Mouse (Mus musculus): ENCODE measurements at regions not wholly inside any gene's neighbourhood (a gene's known extent, or its start where the extent isn't known, plus 50 kb on each side); places are given as distances from the start of the nearest gene placed in this dataset.
A peak's percentile ranks its signal among the peaks of the same experiment; 100 is the strongest.

DNA sequence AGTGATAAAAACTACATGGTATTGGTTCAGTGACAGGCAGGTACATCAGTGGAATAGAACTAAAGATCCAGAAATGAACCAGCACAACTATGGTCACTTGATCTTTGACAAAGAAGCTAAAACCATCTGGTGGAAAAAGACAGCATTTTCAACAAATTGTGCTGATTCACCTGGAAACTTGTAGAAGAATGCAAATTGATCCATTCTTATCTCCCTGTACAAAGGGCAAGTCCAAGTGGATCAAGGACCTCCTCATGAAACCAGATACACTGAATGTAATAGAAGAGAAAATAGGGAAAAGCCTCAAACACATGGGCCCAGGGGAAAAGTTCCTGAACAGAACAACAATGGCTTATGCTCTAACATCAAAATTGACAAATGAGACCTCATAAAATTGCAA, 194.8 kb upstream of the Mgat4c start:
- Histone ChIP-seq H3K27me3 (ENCODE audit: control insufficient read depth, insufficient read depth, low read length) (no peaks in the 10 kb centered on the region), H3K79me2 (ENCODE audit: control insufficient read depth, insufficient read depth, low read length) (no peaks in the 10 kb centered on the region), H3K4me1 (ENCODE audit: control insufficient read depth, insufficient read depth, low read length) (peaks cover 14% of the 10 kb centered on the region; the same call in 1 of the 2 replicates), H3K9ac (ENCODE audit: low read depth, low read length) (no peak overlapping the region), H3K27ac (replicated peaks; ENCODE audit: insufficient read depth, low read depth, low read length) (no peak overlapping the region), H3K36me3 (ENCODE audit: control insufficient read depth, insufficient read depth, low read length) (no peaks in the 10 kb centered on the region), H3K4me3 (ENCODE audit: insufficient read depth, low read depth, low read length) (no peak overlapping the region)
- peak; percentile 92 for DNase-seq (ENCODE audit: extremely low read depth, low read depth, low spot score)
- TF ChIP-seq POLR2A (IDR thresholded peaks at IDR 0.05; ENCODE audit: extremely low read depth, insufficient read depth, low read length) (no peak), CTCF (IDR thresholded peaks at IDR 0.05; ENCODE audit: low read depth, low read length) (no peak)

DNA sequence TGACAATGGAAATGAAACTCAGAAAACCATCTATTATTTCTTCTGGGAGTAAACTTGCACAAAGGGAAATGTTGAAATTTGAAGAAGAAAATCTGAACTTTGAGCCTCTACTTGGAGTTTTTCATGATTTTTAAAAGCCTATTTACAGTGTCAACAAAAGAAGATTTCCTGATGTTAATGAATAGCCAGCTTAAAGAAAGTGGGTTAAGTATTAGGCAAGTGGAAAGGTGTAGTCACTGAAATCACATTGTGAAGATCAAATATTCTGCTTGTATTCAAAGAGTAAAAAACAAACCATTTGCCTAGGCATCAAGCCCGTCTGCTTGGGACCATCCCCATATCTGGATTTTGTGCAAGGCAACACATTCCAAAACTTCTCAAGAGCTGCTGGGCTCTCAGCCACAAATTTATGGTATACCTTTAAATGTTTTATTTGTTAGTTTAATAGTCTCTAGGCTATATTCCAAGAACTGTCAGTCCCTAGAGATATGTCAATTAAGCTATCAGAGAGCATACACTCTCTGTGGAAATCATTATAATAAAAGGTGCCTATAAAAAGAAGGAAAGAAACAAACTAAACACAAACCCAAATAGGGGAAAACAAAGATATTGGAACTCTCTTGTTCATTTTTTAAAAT, 190.8 kb upstream of the Mgat4c start:
- Histone ChIP-seq H3K27ac (replicated peaks; ENCODE audit: insufficient read depth, low read depth, low read length) (peak overlapping the region; percentile 90), H3K27me3 (ENCODE audit: control insufficient read depth, insufficient read depth, low read length) (no peaks in the 10 kb centered on the region), H3K36me3 (ENCODE audit: control insufficient read depth, insufficient read depth, low read length) (no peaks in the 10 kb centered on the region), H3K4me1 (ENCODE audit: control insufficient read depth, insufficient read depth, low read length) (peaks cover 14% of the 10 kb centered on the region; the same call in 1 of the 2 replicates), H3K4me3 (ENCODE audit: insufficient read depth, low read depth, low read length) (peak overlapping the region; percentile 46), H3K79me2 (ENCODE audit: control insufficient read depth, insufficient read depth, low read length) (no peaks in the 10 kb centered on the region), H3K9ac (ENCODE audit: low read depth, low read length) (no peak overlapping the region)
- DNase-seq (ENCODE audit: extremely low read depth, low read depth, low spot score), result peak; percentile 99
- 17% methylated on average over 1 of the region's 1 CpGs for WGBS
- TF ChIP-seq POLR2A (IDR thresholded peaks at IDR 0.05; ENCODE audit: extremely low read depth, insufficient read depth, low read length) (no peak), CTCF (IDR thresholded peaks at IDR 0.05; ENCODE audit: low read depth, low read length) (no peak)

DNA sequence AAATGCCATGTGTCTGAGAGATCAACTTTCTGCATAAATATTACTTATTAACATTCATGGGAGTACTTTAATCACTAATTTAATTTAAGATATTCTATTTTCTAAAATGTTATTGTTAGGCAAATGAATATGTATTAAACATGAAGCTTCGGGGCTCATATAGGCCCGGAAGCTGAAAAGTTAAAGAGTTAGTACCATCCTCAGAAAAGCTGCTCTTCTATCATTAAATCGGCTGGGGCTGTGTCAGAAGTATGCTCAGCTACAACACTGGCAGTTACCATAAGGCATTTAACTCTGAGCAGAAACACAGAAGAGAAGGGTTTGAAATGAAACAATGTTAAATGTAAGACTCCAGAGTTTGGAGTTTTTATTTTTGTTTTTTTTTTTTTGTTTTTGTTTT, 166.2 kb upstream of the Mgat4c start:
- no peaks in the 10 kb centered on the region for H3K4me1 ChIP-seq (ENCODE audit: control insufficient read depth, insufficient read depth, low read length)
- H3K27ac ChIP-seq (replicated peaks; ENCODE audit: insufficient read depth, low read depth, low read length), result no peak overlapping the region
- H3K36me3 ChIP-seq (ENCODE audit: control insufficient read depth, insufficient read depth, low read length), result no peaks in the 10 kb centered on the region
- no peaks in the 10 kb centered on the region for H3K27me3 ChIP-seq (ENCODE audit: control insufficient read depth, insufficient read depth, low read length)
- H3K9ac ChIP-seq (ENCODE audit: low read depth, low read length), result no peak overlapping the region
- no peak overlapping the region for H3K4me3 ChIP-seq (ENCODE audit: insufficient read depth, low read depth, low read length)
- H3K79me2 ChIP-seq (ENCODE audit: control insufficient read depth, insufficient read depth, low read length), result no peaks in the 10 kb centered on the region
- TF ChIP-seq CTCF (IDR thresholded peaks at IDR 0.05; ENCODE audit: low read depth, low read length) (no peak), POLR2A (IDR thresholded peaks at IDR 0.05; ENCODE audit: extremely low read depth, insufficient read depth, low read length) (no peak)
- 95% methylated on average over 3 of the region's 3 CpGs for WGBS
- no peak for DNase-seq (ENCODE audit: extremely low read depth, low read depth, low spot score)

DNA sequence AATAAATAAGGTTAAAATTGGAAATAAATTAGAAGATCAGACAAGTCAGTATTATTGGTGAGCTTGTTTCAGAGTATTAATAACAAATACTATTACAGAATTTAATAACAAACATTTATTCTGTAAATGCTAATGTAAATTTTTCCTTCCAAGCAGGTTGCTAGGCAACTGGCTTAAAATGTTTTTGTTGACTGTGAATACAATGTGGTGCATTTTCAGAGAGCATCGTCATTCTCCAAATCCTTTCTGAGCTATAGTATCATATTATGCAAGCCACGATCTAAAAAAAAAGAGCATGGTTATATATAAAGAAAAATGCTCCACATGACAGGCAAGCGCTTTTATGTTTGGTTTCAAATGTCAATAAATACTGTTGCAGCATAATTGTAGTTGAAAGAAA, 164.4 kb upstream of the Mgat4c start:
- Histone ChIP-seq H3K27ac (replicated peaks; ENCODE audit: insufficient read depth, low read depth, low read length) (no peak overlapping the region), H3K79me2 (ENCODE audit: control insufficient read depth, insufficient read depth, low read length) (no peaks in the 10 kb centered on the region), H3K36me3 (ENCODE audit: control insufficient read depth, insufficient read depth, low read length) (no peaks in the 10 kb centered on the region), H3K4me3 (ENCODE audit: insufficient read depth, low read depth, low read length) (no peak overlapping the region), H3K27me3 (ENCODE audit: control insufficient read depth, insufficient read depth, low read length) (no peaks in the 10 kb centered on the region), H3K9ac (ENCODE audit: low read depth, low read length) (no peak overlapping the region), H3K4me1 (ENCODE audit: control insufficient read depth, insufficient read depth, low read length) (no peaks in the 10 kb centered on the region)
- DNase-seq (ENCODE audit: extremely low read depth, low read depth, low spot score), result no peak
- TF ChIP-seq CTCF (IDR thresholded peaks at IDR 0.05; ENCODE audit: low read depth, low read length), result no peak
- TF ChIP-seq POLR2A (IDR thresholded peaks at IDR 0.05; ENCODE audit: extremely low read depth, insufficient read depth, low read length), result no peak
- 81% methylated on average over 3 of the region's 3 CpGs for WGBS

DNA sequence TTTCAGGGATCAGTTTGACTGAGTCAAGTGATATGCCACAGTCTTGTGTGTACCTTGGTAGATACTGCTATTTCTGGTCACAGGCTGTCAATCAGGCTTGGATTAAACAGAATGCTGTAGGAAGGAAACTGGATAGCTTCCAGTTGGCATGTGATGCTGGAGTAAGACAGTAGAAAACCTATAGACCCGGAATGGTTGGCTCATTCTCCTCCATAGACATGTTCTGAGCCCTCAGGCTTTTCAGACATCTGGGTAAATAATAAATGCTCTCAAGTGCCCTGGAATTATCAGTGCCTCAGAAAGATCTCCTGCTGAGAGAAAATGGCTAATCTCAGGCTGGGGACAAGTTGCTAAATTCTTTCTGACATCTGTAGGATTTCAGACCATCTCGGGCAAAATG, 149.0 kb upstream of the Mgat4c start:
- H3K27ac ChIP-seq (replicated peaks; ENCODE audit: insufficient read depth, low read depth, low read length), result no peak overlapping the region
- no peak overlapping the region for H3K4me3 ChIP-seq (ENCODE audit: insufficient read depth, low read depth, low read length)
- 82% methylated on average over 2 of the region's 2 CpGs for WGBS
- H3K79me2 ChIP-seq (ENCODE audit: control insufficient read depth, insufficient read depth, low read length), result no peaks in the 10 kb centered on the region
- H3K9ac ChIP-seq (ENCODE audit: low read depth, low read length), result no peak overlapping the region
- H3K36me3 ChIP-seq (ENCODE audit: control insufficient read depth, insufficient read depth, low read length), result no peaks in the 10 kb centered on the region
- H3K4me1 ChIP-seq (ENCODE audit: control insufficient read depth, insufficient read depth, low read length), result no peaks in the 10 kb centered on the region
- DNase-seq (ENCODE audit: extremely low read depth, low read depth, low spot score), result no peak
- no peak for TF ChIP-seq CTCF (IDR thresholded peaks at IDR 0.05; ENCODE audit: low read depth, low read length)
- TF ChIP-seq POLR2A (IDR thresholded peaks at IDR 0.05; ENCODE audit: extremely low read depth, insufficient read depth, low read length), result no peak
- H3K27me3 ChIP-seq (ENCODE audit: control insufficient read depth, insufficient read depth, low read length), result no peaks in the 10 kb centered on the region

DNA sequence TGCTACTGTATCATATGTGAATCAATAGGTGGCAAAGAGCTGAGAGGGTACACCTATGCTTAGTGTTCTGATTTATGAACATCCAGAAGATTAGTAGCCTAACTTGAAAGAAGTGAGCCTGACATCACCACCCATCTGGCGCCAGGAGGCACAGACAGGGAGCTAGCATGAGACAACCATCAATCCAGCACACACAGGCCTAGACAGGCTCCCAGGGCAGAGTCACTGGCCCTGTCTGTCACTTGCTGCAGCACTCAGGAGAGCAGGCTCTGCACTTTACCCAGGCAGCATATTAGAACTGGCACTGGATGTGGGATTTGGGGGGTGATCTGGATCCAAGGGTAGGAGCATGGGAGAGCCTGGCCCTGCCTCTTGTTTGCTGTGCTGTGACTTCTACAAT, 137.1 kb upstream of the Mgat4c start:
- H3K79me2 ChIP-seq (ENCODE audit: control insufficient read depth, insufficient read depth, low read length), result no peaks in the 10 kb centered on the region
- TF ChIP-seq CTCF (IDR thresholded peaks at IDR 0.05; ENCODE audit: low read depth, low read length), result no peak
- TF ChIP-seq POLR2A (IDR thresholded peaks at IDR 0.05; ENCODE audit: extremely low read depth, insufficient read depth, low read length), result no peak
- WGBS, result 86% methylated on average over 1 of the region's 1 CpGs

More for the DNA sequence above, 137.1 kb upstream of the Mgat4c start:
- no peaks in the 10 kb centered on the region for H3K4me1 ChIP-seq (ENCODE audit: control insufficient read depth, insufficient read depth, low read length)
- no peak overlapping the region for H3K9ac ChIP-seq (ENCODE audit: low read depth, low read length)
- H3K27ac ChIP-seq (replicated peaks; ENCODE audit: insufficient read depth, low read depth, low read length), result no peak overlapping the region
- no peaks in the 10 kb centered on the region for H3K36me3 ChIP-seq (ENCODE audit: control insufficient read depth, insufficient read depth, low read length)
- no peak overlapping the region for H3K4me3 ChIP-seq (ENCODE audit: insufficient read depth, low read depth, low read length)
- no peaks in the 10 kb centered on the region for H3K27me3 ChIP-seq (ENCODE audit: control insufficient read depth, insufficient read depth, low read length)
- no peak for DNase-seq (ENCODE audit: extremely low read depth, low read depth, low spot score)
